Mouse (Mus musculus): ENCODE data around the gene Pstpip1.

DNA sequence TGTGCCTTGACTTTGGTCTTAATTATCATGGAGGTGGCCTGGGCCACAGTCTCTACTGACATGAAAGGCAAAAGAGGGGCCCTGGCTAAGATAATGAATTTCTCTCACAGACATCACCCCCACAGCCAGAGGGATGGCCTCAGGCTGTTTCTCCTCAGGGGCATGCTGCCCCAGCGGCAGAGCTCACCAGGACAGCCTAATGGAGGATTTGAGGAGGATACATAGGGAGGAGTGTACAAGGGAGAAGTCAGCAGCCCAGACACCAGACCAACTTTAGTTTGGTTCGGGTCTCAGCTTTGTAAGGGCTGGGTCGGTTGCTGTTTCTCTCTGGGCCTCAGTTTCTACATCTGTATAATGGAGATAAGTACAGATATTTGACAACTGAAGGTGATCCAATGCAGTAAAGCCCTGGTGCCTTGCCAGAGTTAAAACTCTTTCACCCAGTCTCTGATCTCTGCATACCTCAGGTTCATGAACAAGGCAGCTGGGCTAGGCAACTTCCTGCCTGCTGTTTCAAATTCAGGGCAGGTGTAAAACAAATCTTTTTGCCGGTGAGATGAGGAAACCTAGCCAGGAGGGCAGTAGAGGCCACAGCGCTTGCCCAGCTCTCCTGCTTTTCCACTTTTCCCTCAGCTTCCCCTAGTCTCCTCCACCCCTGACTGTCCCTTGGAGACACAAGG is 924 bp downstream of the Pstpip1 start:
- TF ChIP-seq CTCF (IDR thresholded peaks at IDR 0.05; ENCODE audit: control insufficient read depth, insufficient read depth, insufficient read length) (no peak), USF1 (IDR thresholded peaks at IDR 0.05; ENCODE audit: low read depth) (no peak), FOSL1 (IDR thresholded peaks at IDR 0.05; ENCODE audit: insufficient read depth, low read length, poor library complexity, severe bottlenecking) (no peak), MAX (IDR thresholded peaks at IDR 0.05) (no peak)

All from C2C12 (cell line).